Mouse (Mus musculus) hindbrain, postnatal 0 days (tissue): ENCODE measurements around the gene Ccdc66. TPM values are rescaled to one million over a fixed set of nuclear protein-coding genes. Genes with fewer than 3 reads are reported as not detected.

Experiments
- ATAC-seq: fragments of 200-750 bp; cut with Nextera tagmentation; 2 replicates; pipeline ENCODE4 v1.8.0; 2017; ENCODE audit warnings: mild to moderate bottlenecking, moderate TSS enrichment, moderate library complexity
- DNase-seq: peaks from one replicate; pipeline ENCODE4 v3.0.0-alpha.2; 2015; ENCODE audit warnings: low spot score
- H3K27ac ChIP-seq: fragments of 300-500 bp; sonication (generic); 2 replicates; pipeline ENCODE4 v1.5.1; 2014; ENCODE audit warnings: mild to moderate bottlenecking
- H3K27me3 ChIP-seq: fragments of 300-500 bp; sonication (generic); 2 replicates; pipeline ENCODE4 v1.6.1; 2014; ENCODE audit warnings: low read length, mixed read lengths; ENCODE audit not compliant: insufficient read depth
- H3K36me3 ChIP-seq: fragments of 300-500 bp; sonication (generic); 2 replicates; pipeline ENCODE4 v1.6.1; 2014; ENCODE audit warnings: low read length, mixed read lengths; ENCODE audit not compliant: insufficient read depth
- H3K4me1 ChIP-seq: fragments of 300-500 bp; sonication (generic); 2 replicates; pipeline ENCODE4 v1.6.1; 2014; ENCODE audit warnings: antibody characterized with exemption, low read length, mixed read lengths; ENCODE audit not compliant: insufficient read depth
- H3K4me2 ChIP-seq: fragments of 300-500 bp; sonication (generic); 2 replicates; pipeline ENCODE4 v1.6.1; 2014; ENCODE audit warnings: low read depth, mild to moderate bottlenecking, low read length, moderate library complexity, mixed read lengths
- H3K4me3 ChIP-seq: fragments of 300-500 bp; sonication (generic); 2 replicates; pipeline ENCODE4 v1.5.1; 2014; ENCODE audit warnings: low read length
- H3K9ac ChIP-seq: fragments of 300-500 bp; sonication (generic); replicated peaks from 2 replicates; pipeline ENCODE4 v1.6.1; 2014; ENCODE audit warnings: mild to moderate bottlenecking, low read length, moderate library complexity, mixed read lengths
- H3K9me3 ChIP-seq: fragments of 300-500 bp; sonication (generic); 2 replicates; pipeline ENCODE4 v1.6.1; 2016; ENCODE audit warnings: low read length, mixed read lengths
- CTCF ChIP-seq: IDR thresholded peaks from 2 replicates; pipeline ENCODE4 v1.5.1; 2016; ENCODE audit warnings: antibody characterized with exemption, control low read depth, low read depth
- WGBS: fragments of 180-500 bp; shearing (Covaris S2); extraction: QIAGEN DNeasy Blood & Tissue Kit; methylation state at CpG from one replicate; pipeline ENCODE4 v1.1.7; 2014; 5-methylcytosine and 5-hydroxymethylcytosine counted together
- polyA plus RNA-seq: library from polyadenylated mRNA; unstranded; fragments of >200 nt; fragmentation: Nextera tagmentation; extraction: Ambion mirVana; gene quantifications from 2 replicates; pipeline ENCODE4 v1.2.1, GENCODE M21; 2015
- total RNA-seq: library from RNA; depleted of rRNA; stranded (reverse); fragments of >200 nt; gene quantifications from 2 replicates; pipeline ENCODE4 v1.2.3, GENCODE M21; 2014; rRNA removed

Gene Ccdc66
- total RNA-seq (2.6 and 3.1 TPM in 2 replicates), polyA plus RNA-seq (5.6 and 9.2 TPM in 2 replicates)

- WGBS: under 1% methylated on average over 50 of the region's 51 CpGs
- Histone ChIP-seq H3K4me3 (peak within 1 kb of the TSS; percentile 92), H3K27me3 (no peaks in the 10 kb centered on the region), H3K4me1 (no peaks in the 10 kb centered on the region), H3K9me3 (no peaks in the 10 kb centered on the region), H3K36me3 (no peaks in the 10 kb centered on the region), H3K4me2 (peak within 1 kb of the TSS; percentile 84), H3K9ac (peak within 1 kb of the TSS; percentile 84), H3K27ac (peak within 1 kb of the TSS; percentile 76)
- ATAC-seq: peak; percentile 98
- no peak for TF ChIP-seq CTCF
- DNase-seq: peak; percentile 95
These were observed at the start of gene Ccdc66 for GRCm38 (mm10) chr14:27507894-27508643. Gene Ccdc66, minus strand, starts transcription at chr14:27508460.

GRCm38 (mm10) chr14:27543838-27544426, 35.7 kb upstream of the Ccdc66 start:
- Histone ChIP-seq H3K27ac (no peak overlapping the region), H3K9me3 (0 out of 2 replicates have a peak, but pooled peaks cover 3% of the 10 kb centered on the region), H3K36me3 (no peaks in the 10 kb centered on the region), H3K9ac (no peak overlapping the region), H3K27me3 (no peaks in the 10 kb centered on the region), H3K4me2 (no peak overlapping the region), H3K4me1 (no peaks in the 10 kb centered on the region), H3K4me3 (no peak overlapping the region)
- no peak for ATAC-seq
- no peak for TF ChIP-seq CTCF
- 44% methylated on average over 4 of the region's 4 CpGs for WGBS
- peak; percentile 1 for DNase-seq

- Histone ChIP-seq H3K9me3 (0 out of 2 replicates have a peak, but pooled peaks cover 3% of the 10 kb centered on the region), H3K27me3 (no peaks in the 10 kb centered on the region), H3K4me2 (no peak overlapping the region), H3K9ac (no peak overlapping the region), H3K4me3 (no peak overlapping the region), H3K27ac (no peak overlapping the region), H3K36me3 (no peaks in the 10 kb centered on the region), H3K4me1 (no peaks in the 10 kb centered on the region)
- ATAC-seq: no peak
- 89% methylated on average over 3 of the region's 3 CpGs for WGBS
- TF ChIP-seq CTCF: no peak
- no peak for DNase-seq
These were observed 28.2 kb upstream of the Ccdc66 start for GRCm38 (mm10) chr14:27536441-27536840.

- Histone ChIP-seq H3K27ac (no peak overlapping the region), H3K36me3 (no peaks in the 10 kb centered on the region), H3K9me3 (peaks cover 6% of the 10 kb centered on the region; the same call in 1 of the 2 replicates), H3K4me1 (no peaks in the 10 kb centered on the region), H3K9ac (no peak overlapping the region), H3K27me3 (no peaks in the 10 kb centered on the region), H3K4me2 (no peak overlapping the region), H3K4me3 (no peak overlapping the region)
- ATAC-seq (no peak), DNase-seq (no peak)
- no peak for TF ChIP-seq CTCF
These were observed 16.3 kb upstream of the Ccdc66 start for GRCm38 (mm10) chr14:27524541-27524940.

GRCm38 (mm10) chr14:27508644-27509301, 513 bp upstream of the Ccdc66 start:
- H3K9me3 ChIP-seq: no peaks in the 10 kb centered on the region
- no peaks in the 10 kb centered on the region for H3K36me3 ChIP-seq
- 34% methylated on average over 15 of the region's 15 CpGs for WGBS
- H3K27ac ChIP-seq: peak overlapping the region; percentile 76
- ATAC-seq (peak; percentile 78), DNase-seq (peak; percentile 19)
- peak overlapping the region; percentile 84 for H3K4me2 ChIP-seq
- no peaks in the 10 kb centered on the region for H3K27me3 ChIP-seq
- H3K4me1 ChIP-seq: no peaks in the 10 kb centered on the region
- no peak for TF ChIP-seq CTCF
- H3K9ac ChIP-seq: peak overlapping the region; percentile 84
- peak overlapping the region; percentile 92 for H3K4me3 ChIP-seq

- Histone ChIP-seq H3K4me2 (no peak overlapping the region), H3K4me3 (no peak overlapping the region), H3K9ac (no peak overlapping the region), H3K27me3 (no peaks in the 10 kb centered on the region), H3K9me3 (no peaks in the 10 kb centered on the region), H3K4me1 (no peaks in the 10 kb centered on the region), H3K36me3 (peaks cover 6% of the 10 kb centered on the region; the same call in 1 of the 2 replicates), H3K27ac (no peak overlapping the region)
- 76% methylated on average over 4 of the region's 4 CpGs for WGBS
- no peak for TF ChIP-seq CTCF
- no peak for DNase-seq
- no peak for ATAC-seq
These were observed 7.2 kb downstream of the Ccdc66 start for GRCm38 (mm10) chr14:27501096-27501495.
